Mouse (Mus musculus) subcutaneous adipose tissue, adult 2 months (tissue): ENCODE data around the gene Fbxl7. TPM values are rescaled to one million over a fixed set of nuclear protein-coding genes. Genes with fewer than 3 reads are reported as not detected.

Experiments
- polyA plus RNA-seq: library from polyadenylated mRNA; depleted of rRNA; stranded (reverse); fragments of >200 nt; gene quantifications from 2 replicates; pipeline ENCODE4 v1.2.3, GENCODE M21; 2012; ENCODE audit warnings: low replicate concordance; rRNA removed

Fbxl7 gene
- 7.4 and 13.7 TPM in 2 replicates for polyA plus RNA-seq

GRCm38 (mm10) chr15:26895251-26895711, at the start of gene Fbxl7:
Fbxl7 (minus strand) TSS chr15:26895580.

